Mouse (Mus musculus) cortical plate, adult 2 months (tissue): ENCODE results near the gene Trappc3.

ENCODE experiments used
- CTCF ChIP-seq: fragments of 200-500 bp; IDR thresholded peaks from 2 replicates; pipeline ENCODE4 v1.5.1; 2011; ENCODE audit warnings: mild to moderate bottlenecking, control low read depth, low read length; ENCODE audit not compliant: insufficient read depth; ENCODE audit errors: extremely low read depth
- POLR2A ChIP-seq: fragments of 200-500 bp; IDR thresholded peaks from 2 replicates; pipeline ENCODE4 v1.6.1; 2011; ENCODE audit warnings: mild to moderate bottlenecking, low read length, control low read depth; ENCODE audit not compliant: insufficient read depth; ENCODE audit errors: extremely low read depth

GRCm38 (mm10) chr4:126310344-126310743 lies 48.2 kb downstream of the Trappc3 start:
- TF ChIP-seq CTCF (no peak), POLR2A (no peak)
